Mouse (Mus musculus) E14TG2a.4 (cell line): ENCODE measurements at regions not wholly inside any gene's neighbourhood (a gene's known extent, or its start where the extent isn't known, plus 50 kb on each side); places are given as distances from the start of the nearest gene placed in this dataset.
A peak's percentile ranks its signal among the peaks of the same experiment; 100 is the strongest.
"Not testable (repeated sequence)": the region's sequence is repeated elsewhere in the genome, so short reads cannot be mapped to it uniquely, and the experiment has no call there.

Experiments
- H3K27me3 ChIP-seq: 2 replicates; pipeline ENCODE4 v1.6.1; 2014; ENCODE audit warnings: low read length, control low read depth; ENCODE audit not compliant: insufficient read depth
- H3K36me3 ChIP-seq: 2 replicates; pipeline ENCODE4 v1.6.1; 2014; ENCODE audit warnings: low read length, control low read depth; ENCODE audit not compliant: insufficient read depth
- H3K4me1 ChIP-seq: replicated peaks from 2 replicates; pipeline ENCODE4 v1.6.1; 2014; ENCODE audit warnings: low read depth, low read length, control low read depth
- H3K4me3 ChIP-seq: replicated peaks from 2 replicates; pipeline ENCODE4 v1.5.1; 2014; ENCODE audit warnings: mild to moderate bottlenecking, low read length
- H3K9me3 ChIP-seq: 2 replicates; pipeline ENCODE4 v1.6.1; 2014; ENCODE audit warnings: low read length, control low read depth
- NANOG ChIP-seq: IDR thresholded peaks from 2 replicates; pipeline ENCODE4 v1.6.1; 2014; ENCODE audit warnings: borderline replicate concordance, low read length, mixed read lengths

DNA sequence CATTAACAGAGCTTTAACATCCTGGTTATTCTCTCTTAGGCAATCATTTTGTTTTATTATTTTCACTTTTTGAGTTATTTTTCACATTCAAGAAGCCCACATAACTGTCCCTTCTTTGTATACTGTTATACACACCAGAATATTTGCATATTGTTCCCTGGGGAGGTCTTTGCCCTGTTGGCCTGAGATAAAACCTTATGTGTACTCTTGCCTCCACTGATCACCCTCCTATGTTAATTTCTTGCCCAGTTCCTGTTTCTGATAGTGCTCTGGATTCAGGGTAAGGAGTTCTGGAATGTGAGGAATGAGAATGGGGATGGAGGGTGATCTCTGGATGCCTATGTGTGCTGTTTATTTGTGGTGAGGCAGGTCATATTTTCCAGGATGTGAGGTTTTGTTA is 77.7 kb upstream of the Olfr161 start:
- not testable (repeated sequence) for H3K4me3 ChIP-seq, H3K4me1 ChIP-seq, H3K27me3 ChIP-seq, H3K36me3 ChIP-seq
- H3K9me3 ChIP-seq, result peaks cover 16% of the 10 kb centered on the region

DNA sequence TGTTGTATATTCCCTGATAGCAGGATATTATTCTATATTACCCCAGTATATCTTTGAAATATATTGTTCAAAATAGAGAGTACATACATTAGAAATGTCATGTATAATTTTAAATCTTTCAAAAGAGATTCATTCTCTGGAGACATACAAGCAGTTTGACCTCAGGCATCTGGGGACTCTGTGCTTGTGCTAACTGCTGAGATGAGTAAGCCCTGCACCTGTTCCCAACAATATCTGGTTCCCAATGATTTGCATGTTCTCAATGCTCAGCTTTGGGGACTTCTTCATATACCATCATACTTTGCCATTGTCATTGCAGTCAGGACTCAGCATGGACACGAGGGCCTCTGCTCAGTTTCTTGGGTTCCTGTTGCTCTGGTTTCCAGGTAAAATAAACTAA is 60.3 kb upstream of the Olfr161 start:
- H3K4me3 ChIP-seq, H3K9me3 ChIP-seq, H3K36me3 ChIP-seq, H3K27me3 ChIP-seq: not testable (repeated sequence)
- peaks cover 15% of the 10 kb centered on the region for H3K4me1 ChIP-seq

DNA sequence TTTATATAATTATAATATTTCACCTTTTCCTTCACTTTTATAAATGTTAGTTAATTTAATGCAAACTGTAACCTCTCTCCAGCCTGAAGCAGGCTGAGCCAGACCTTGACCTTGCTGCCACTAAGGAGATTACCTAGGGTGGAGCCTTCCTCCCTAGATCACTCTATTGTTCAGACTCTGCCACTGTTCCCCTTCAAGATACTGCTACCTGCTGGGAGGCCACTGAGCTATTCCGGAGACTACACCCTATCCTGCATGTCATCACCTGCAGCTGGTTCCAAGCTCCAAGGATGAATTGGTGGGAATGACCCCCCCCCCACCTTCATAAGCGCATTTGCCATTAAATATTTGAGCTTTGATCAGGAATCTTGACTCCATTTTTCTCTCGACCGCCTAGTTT is 58.8 kb upstream of the Olfr161 start:
- H3K36me3 ChIP-seq, H3K9me3 ChIP-seq, H3K4me3 ChIP-seq, H3K27me3 ChIP-seq: not testable (repeated sequence)
- peak; percentile 58; the same call in 1 of the 2 replicates for TF ChIP-seq NANOG
- H3K4me1 ChIP-seq, result peaks cover 15% of the 10 kb centered on the region

DNA sequence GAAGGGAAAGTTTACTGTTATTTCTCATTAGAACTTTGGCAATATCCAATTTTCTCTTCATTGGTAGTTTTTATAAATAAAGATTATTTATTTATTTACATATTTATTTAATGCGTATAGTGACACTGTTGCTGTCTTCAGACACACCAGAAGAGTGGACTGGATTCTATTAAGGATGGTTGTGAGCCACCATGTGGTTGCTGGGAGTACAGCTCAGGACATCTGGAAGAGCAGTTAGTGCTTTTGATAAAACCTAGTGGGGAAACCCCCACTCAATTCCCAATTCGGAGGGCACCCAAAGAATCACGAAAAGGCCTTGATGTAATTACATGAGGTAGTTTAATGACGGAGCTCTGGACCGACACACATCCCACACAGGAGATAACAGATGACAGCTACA is 58.3 kb upstream of the Olfr161 start:
- not testable (repeated sequence) for H3K36me3 ChIP-seq, H3K27me3 ChIP-seq, H3K9me3 ChIP-seq, H3K4me3 ChIP-seq
- peaks cover 15% of the 10 kb centered on the region for H3K4me1 ChIP-seq
